Mouse (Mus musculus): Measurements from ENCODE around the gene Btbd16.

DNA sequence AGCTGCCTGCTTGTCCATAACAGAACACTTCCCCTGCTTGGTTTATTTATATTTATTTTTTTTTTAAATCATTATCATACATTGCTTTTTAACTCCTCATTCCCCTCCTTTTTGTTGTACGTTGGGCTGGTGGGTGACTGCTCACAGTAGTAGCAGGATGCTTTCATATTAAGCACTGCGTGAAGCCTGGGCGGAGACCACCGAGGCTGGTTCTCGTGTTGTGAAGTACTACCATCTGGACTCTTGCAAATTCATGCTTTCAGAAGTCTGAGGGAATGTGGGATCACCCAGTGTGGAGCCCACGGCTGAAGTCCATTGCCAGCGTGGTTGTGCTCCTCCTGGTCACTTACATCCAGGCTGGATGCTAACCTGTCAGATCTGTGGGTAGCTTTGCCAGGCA lies 42.1 kb upstream of the Btbd16 start:
- TF ChIP-seq EP300 (IDR thresholded peaks at IDR 0.05; ENCODE audit: low read depth) (no peak), CTCF (IDR thresholded peaks at IDR 0.05; ENCODE audit: low read depth) (no peak)

Measured in liver, postnatal 0 days (tissue).